Mouse (Mus musculus): ENCODE data around the gene Rptor. TPM values are rescaled to one million over a fixed set of nuclear protein-coding genes. Genes with fewer than 3 reads are reported as not detected.

Gene Rptor
- total and polyA plus RNA-seq, 3 experiments: 19.7 to 32.4 (median 32.1) TPM

DNA sequence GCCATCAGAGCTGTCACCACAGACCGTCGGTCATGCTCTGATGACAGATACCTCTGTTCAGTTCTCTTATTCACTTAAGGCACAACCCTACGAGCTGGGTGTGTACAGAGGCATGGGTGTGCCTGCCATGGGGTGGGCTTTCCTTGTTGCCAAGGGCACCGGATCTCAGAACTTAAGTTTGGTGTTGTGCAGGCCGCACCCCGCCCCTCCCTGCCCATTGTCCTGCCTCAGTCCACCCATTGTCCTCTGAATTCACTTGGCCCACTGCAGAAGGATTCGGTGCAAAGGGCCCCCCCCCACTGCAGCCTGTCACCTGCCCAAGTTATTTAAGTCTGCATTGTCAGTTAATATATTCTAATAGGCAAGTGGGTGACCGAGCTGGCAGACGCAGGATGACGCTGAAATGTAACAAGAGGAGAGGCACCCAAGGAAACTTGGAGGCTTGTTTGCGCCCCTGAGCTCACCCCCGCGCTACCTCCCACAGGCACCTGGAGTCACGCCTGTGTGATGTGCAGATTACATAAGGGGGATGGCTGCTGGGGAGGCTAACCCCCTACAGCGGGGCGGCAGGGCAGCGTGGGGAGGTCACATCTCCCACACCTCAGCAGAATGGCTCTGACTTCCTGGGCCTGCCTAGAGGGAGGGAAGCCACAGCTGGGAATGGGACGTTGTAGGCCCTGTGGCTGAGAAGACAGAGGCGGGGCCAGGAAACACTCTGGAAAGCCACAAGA lies 335.2 kb downstream of the Rptor start:
- Histone ChIP-seq H3K27me3 (ENCODE audit: control insufficient read depth, insufficient read depth, low read length) (no peaks in the 10 kb centered on the region), H3K79me2 (replicated peaks; ENCODE audit: control insufficient read depth, insufficient read depth, low read length) (no peaks in the 10 kb centered on the region), H3K4me3 (no peak overlapping the region), H3K9ac (ENCODE audit: low read depth, low read length) (no peak overlapping the region), H3K27ac (no peak overlapping the region), H3K36me3 (ENCODE audit: control insufficient read depth, insufficient read depth, low read length) (no peaks in the 10 kb centered on the region), H3K4me1 (ENCODE audit: control insufficient read depth, insufficient read depth, low read length) (peaks cover 6% of the 10 kb centered on the region)
- intact Hi-C loops (cut with DNase I): loop anchor here (10.0 kb wide), 1 partner anchor 157 kb away; the partner anchor contains the start of genes Ndufaf8 and Tepsin
- DNase-seq: no peak
- WGBS: 69% methylated on average over 19 of the region's 19 CpGs
- TF ChIP-seq POLR2A (IDR thresholded peaks at IDR 0.05; ENCODE audit: insufficient read depth, low read depth, low read length) (no peak), CTCF (IDR thresholded peaks at IDR 0.05) (no peak), EP300 (IDR thresholded peaks at IDR 0.05; ENCODE audit: insufficient read depth, low read depth, low read length) (no peak)

DNA sequence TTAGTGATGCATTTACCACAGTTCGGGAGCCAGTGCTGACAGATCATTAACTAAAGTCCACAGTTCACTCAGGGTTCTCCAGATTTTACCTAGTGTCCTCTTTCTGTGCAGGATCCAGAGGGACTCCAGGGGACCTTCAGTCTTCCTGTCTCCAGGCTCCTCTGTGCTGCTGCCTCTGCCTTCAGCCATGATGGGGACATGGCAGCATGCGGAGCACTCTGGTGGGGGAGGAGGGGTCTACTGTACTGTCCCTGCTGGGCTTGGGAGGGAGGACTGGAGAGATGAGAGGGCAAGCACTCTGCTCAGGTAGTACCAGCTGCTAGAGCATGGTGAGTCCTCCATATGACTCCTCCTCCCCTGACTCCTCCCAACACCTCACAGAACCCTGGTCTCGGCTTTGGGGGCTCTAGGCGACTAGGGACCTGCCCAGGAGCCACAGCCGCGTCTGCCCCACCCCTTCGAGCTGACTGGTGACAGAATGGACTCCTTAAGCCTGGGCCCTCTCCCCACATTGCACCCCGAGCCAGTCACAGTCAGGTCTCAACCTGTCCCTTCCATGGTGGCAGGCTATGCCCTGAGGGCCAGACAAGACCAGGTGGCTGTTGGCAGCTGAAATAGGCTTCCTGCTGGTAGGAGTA lies 336.5 kb downstream of the Rptor start:
- TF ChIP-seq CTCF (IDR thresholded peaks at IDR 0.05): no peak
- TF ChIP-seq POLR2A (IDR thresholded peaks at IDR 0.05; ENCODE audit: insufficient read depth, low read depth, low read length): no peak
- no peak for TF ChIP-seq EP300 (IDR thresholded peaks at IDR 0.05; ENCODE audit: insufficient read depth, low read depth, low read length)
- Histone ChIP-seq H3K4me1 (ENCODE audit: control insufficient read depth, insufficient read depth, low read length) (peaks cover 6% of the 10 kb centered on the region), H3K27ac (no peak overlapping the region), H3K27me3 (ENCODE audit: control insufficient read depth, insufficient read depth, low read length) (no peaks in the 10 kb centered on the region), H3K9ac (ENCODE audit: low read depth, low read length) (no peak overlapping the region), H3K4me3 (no peak overlapping the region), H3K79me2 (replicated peaks; ENCODE audit: control insufficient read depth, insufficient read depth, low read length) (peaks cover 2% of the 10 kb centered on the region; the same call in 1 of the 2 replicates), H3K36me3 (ENCODE audit: control insufficient read depth, insufficient read depth, low read length) (no peaks in the 10 kb centered on the region)
- intact Hi-C loops (cut with DNase I): loop anchor here (10.0 kb wide), 1 partner anchor 156 kb away; the partner anchor contains the start of genes Ndufaf8 and Tepsin
- DNase-seq: no peak
- WGBS: 86% methylated on average over 8 of the region's 8 CpGs

DNA sequence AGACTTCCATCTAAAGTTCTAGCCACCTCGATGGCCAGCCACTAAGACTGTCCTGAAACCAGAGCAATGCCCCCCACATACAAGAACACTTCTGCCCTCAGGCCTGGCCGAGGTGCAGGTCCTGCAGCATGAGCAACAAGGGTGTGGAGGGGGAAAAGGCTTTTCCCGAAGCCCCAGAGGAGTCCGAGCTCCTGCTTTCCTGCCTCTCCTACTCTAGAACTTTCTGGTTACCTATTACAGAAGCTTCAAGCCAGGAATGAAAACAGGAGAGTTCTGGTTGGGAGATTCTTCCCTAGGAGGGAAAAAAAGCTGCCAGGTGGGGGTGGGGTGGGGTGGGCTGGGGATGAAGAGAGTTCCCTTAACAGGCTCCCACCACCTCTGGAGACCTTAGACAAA lies 337.0 kb downstream of the Rptor start:
- WGBS: 75% methylated on average over 4 of the region's 4 CpGs
- no peaks in the 10 kb centered on the region for H3K27me3 ChIP-seq (ENCODE audit: control insufficient read depth, insufficient read depth, low read length)
- peaks cover 7% of the 10 kb centered on the region for H3K4me1 ChIP-seq (ENCODE audit: control insufficient read depth, insufficient read depth, low read length)
- H3K4me3 ChIP-seq: no peak overlapping the region
- H3K79me2 ChIP-seq (replicated peaks; ENCODE audit: control insufficient read depth, insufficient read depth, low read length): peaks cover 2% of the 10 kb centered on the region; the same call in 1 of the 2 replicates
- TF ChIP-seq EP300 (IDR thresholded peaks at IDR 0.05; ENCODE audit: insufficient read depth, low read depth, low read length) (no peak), POLR2A (IDR thresholded peaks at IDR 0.05; ENCODE audit: insufficient read depth, low read depth, low read length) (no peak), CTCF (IDR thresholded peaks at IDR 0.05) (no peak)
- DNase-seq: no peak
- no peak overlapping the region for H3K9ac ChIP-seq (ENCODE audit: low read depth, low read length)
- H3K36me3 ChIP-seq (ENCODE audit: control insufficient read depth, insufficient read depth, low read length): no peaks in the 10 kb centered on the region
- intact Hi-C loops (cut with DNase I): loop anchor here (10.0 kb wide), 1 partner anchor 155 kb away; the partner anchor contains the start of genes Ndufaf8 and Tepsin
- no peak overlapping the region for H3K27ac ChIP-seq

DNA sequence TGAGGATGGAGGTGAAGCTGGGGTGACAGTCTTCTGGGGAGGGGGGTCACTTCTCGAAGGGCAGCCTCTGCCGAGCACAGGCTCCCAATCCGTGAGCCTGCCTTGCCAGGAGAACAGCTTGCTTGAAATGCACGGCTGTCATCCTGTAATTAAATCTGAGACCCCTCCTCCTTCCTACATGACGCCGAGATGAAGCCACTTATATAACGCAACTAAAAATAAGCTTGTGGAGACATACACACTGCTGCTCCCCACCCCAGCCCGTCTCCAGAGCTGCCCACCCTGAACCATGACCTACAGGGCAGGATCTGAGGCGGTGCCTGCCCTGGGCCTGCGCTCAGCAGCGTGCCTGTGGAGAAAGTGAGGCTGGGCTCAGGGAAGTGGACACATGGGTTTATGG lies 337.4 kb downstream of the Rptor start:
- no peak for DNase-seq
- H3K27me3 ChIP-seq (ENCODE audit: control insufficient read depth, insufficient read depth, low read length): no peaks in the 10 kb centered on the region
- TF ChIP-seq EP300 (IDR thresholded peaks at IDR 0.05; ENCODE audit: insufficient read depth, low read depth, low read length) (no peak), POLR2A (IDR thresholded peaks at IDR 0.05; ENCODE audit: insufficient read depth, low read depth, low read length) (no peak), CTCF (IDR thresholded peaks at IDR 0.05) (no peak)
- H3K4me3 ChIP-seq: no peak overlapping the region
- no peak overlapping the region for H3K27ac ChIP-seq
- H3K9ac ChIP-seq (ENCODE audit: low read depth, low read length): no peak overlapping the region
- H3K79me2 ChIP-seq (replicated peaks; ENCODE audit: control insufficient read depth, insufficient read depth, low read length): peaks cover 2% of the 10 kb centered on the region; the same call in 1 of the 2 replicates
- H3K36me3 ChIP-seq (ENCODE audit: control insufficient read depth, insufficient read depth, low read length): no peaks in the 10 kb centered on the region
- intact Hi-C loops (cut with DNase I): no loop called here
- peaks cover 11% of the 10 kb centered on the region for H3K4me1 ChIP-seq (ENCODE audit: control insufficient read depth, insufficient read depth, low read length)
- 83% methylated on average over 11 of the region's 11 CpGs for WGBS

DNA sequence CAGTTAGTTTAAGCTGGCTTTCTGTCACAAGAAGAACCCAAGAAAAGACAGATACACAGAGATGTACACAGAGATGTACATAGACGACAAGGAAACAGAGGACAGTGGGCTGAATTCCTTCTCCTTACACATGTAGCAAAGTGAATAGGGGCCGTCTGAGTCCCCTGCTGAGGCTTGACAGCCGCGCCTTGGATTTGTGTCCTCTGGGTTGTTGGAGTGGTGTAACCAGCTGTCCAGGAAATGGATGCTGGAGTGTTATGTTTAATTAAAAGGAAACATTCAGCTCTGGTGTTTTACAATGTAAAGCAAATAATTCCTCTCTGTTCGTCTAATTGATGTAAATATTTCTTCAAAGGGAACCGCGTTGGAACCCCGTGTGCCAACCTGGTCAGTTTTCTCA lies 339.1 kb downstream of the Rptor start:
- H3K9ac ChIP-seq (ENCODE audit: low read depth, low read length): no peak overlapping the region; the same call in 1 of the 2 replicates
- H3K79me2 ChIP-seq (replicated peaks; ENCODE audit: control insufficient read depth, insufficient read depth, low read length): peaks cover 2% of the 10 kb centered on the region; the same call in 1 of the 2 replicates
- no peaks in the 10 kb centered on the region for H3K36me3 ChIP-seq (ENCODE audit: control insufficient read depth, insufficient read depth, low read length)
- DNase-seq: no peak
- WGBS: 34% methylated on average over 8 of the region's 8 CpGs
- H3K4me3 ChIP-seq: peak overlapping the region; percentile 88
- H3K27ac ChIP-seq: no peak overlapping the region; the same call in 1 of the 2 replicates
- TF ChIP-seq CTCF (IDR thresholded peaks at IDR 0.05): no peak
- TF ChIP-seq POLR2A (IDR thresholded peaks at IDR 0.05; ENCODE audit: insufficient read depth, low read depth, low read length): no peak
- TF ChIP-seq EP300 (IDR thresholded peaks at IDR 0.05; ENCODE audit: insufficient read depth, low read depth, low read length): no peak
- H3K27me3 ChIP-seq (ENCODE audit: control insufficient read depth, insufficient read depth, low read length): no peaks in the 10 kb centered on the region
- H3K4me1 ChIP-seq (ENCODE audit: control insufficient read depth, insufficient read depth, low read length): peaks cover 15% of the 10 kb centered on the region
- intact Hi-C loops (cut with DNase I): loop anchor here (2.0 kb wide), 1 partner anchor 49 kb away; no protein-coding TSS in a partner anchor

Measured in heart, adult 2 months (tissue).